11 mouse cellular contexts compared by ENCODE assay signal in the genomic region with DNA sequence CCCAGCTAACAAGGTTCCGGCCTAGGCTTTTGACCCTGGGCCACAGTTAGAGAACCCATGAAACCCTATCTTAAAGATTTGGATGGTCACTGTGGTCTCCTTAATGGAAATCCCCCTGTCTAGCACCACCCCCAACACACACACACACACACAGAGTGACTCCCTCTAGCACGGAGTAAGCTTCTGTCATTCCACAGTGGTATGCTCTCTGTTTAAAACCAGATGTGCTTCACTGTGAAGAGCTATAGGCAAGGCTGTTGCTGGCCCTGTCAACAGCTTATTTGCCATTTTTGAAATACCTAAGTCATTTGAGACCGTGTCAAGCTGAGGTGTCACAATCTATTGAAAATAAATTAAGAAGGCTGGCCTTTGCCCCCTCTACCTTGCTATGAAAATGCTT.
"Had no signal": no experiment of that assay in that cellular context is flagged by ENCODE, and none has a peak within 500 bp of the region (broad histone marks: within the 10 kb centered on the region; RNA-seq: fewer than 3 reads in every experiment).

No protein-coding gene starts in this region.

- H3K36me3 ChIP-seq: limb, embryonic 15.5 days; liver, embryonic 12.5 days; lung, embryonic 15.5 days; neural tube, embryonic 15.5 days had no signal

- DNase-seq: kidney, postnatal 14 days; left cerebral cortex, postnatal 4 days; midbrain, embryonic 14.5 days; right cerebral cortex, adult 18-20 months; right cerebral cortex, postnatal 25 days; thymus, postnatal 36 days had no signal

- H3K27ac ChIP-seq: limb, embryonic 15.5 days; liver, embryonic 12.5 days; lung, embryonic 15.5 days; neural tube, embryonic 15.5 days had no signal

- ATAC-seq: liver, embryonic 12.5 days had no signal

- H3K4me3 ChIP-seq: limb, embryonic 15.5 days; liver, embryonic 12.5 days; lung, embryonic 15.5 days; myocyte; neural tube, embryonic 15.5 days had no signal

- H3K9me3 ChIP-seq: limb, embryonic 15.5 days; liver, embryonic 12.5 days; lung, embryonic 15.5 days; neural tube, embryonic 15.5 days had no signal

- H3K9ac ChIP-seq: limb, embryonic 15.5 days; liver, embryonic 12.5 days; lung, embryonic 15.5 days; neural tube, embryonic 15.5 days had no signal

- H3K4me2 ChIP-seq: limb, embryonic 15.5 days; liver, embryonic 12.5 days; lung, embryonic 15.5 days; neural tube, embryonic 15.5 days had no signal

- H3K4me1 ChIP-seq: liver, embryonic 12.5 days had no signal
